Mouse (Mus musculus) hindlimb bud, embryonic 11.5 days (tissue): Measurements from ENCODE around the gene Papolb.

Experiments used
- DNase-seq: peaks from one replicate; pipeline ENCODE4 v3.0.0-alpha.2; 2012; ENCODE audit warnings: low read depth, low spot score; ENCODE audit errors: extremely low spot score

Gene Papolb

DNA sequence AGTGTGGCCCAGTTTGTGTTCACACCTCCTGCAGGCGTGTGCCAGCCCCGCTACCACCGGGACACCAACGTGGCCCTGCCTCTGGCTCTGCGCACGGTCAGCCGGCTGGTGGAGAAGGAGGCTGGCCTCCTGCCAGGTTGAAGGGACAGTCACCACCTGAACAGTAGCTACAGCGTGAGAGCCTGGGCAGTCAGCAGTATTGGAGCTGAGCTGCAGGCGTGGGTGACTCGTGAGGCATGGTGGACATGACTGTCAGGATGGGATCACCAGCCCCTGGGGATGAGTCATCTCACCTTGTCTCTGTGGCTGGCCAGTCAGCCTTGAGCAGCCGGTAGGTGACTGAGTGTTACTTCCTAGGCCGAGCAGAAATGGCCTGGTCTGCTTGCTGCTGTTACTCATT, 52.5 kb downstream of the Papolb start:
- no peak for DNase-seq
